Mouse (Mus musculus) liver, adult 2 months (tissue): ENCODE measurements around the gene Gpm6a.

Experiments used
- CTCF ChIP-seq: fragments of 200-500 bp; IDR thresholded peaks from 2 replicates; pipeline ENCODE4 v1.5.1; 2011; ENCODE audit warnings: low read depth, low read length, control low read depth
- POLR2A ChIP-seq: fragments of 200-500 bp; IDR thresholded peaks from 2 replicates; pipeline ENCODE4 v1.6.1; 2011; ENCODE audit warnings: low read length, control low read depth; ENCODE audit not compliant: insufficient read depth; ENCODE audit errors: extremely low read depth

GRCm38 (mm10) chr8:54932306-54932705, 22.3 kb upstream of the Gpm6a start:
- TF ChIP-seq CTCF, result no peak
- no peak for TF ChIP-seq POLR2A
